Mouse (Mus musculus) C2C12 (cell line): ENCODE measurements at regions not wholly inside any gene's neighbourhood (a gene's known extent, or its start where the extent isn't known, plus 50 kb on each side); places are given as distances from the start of the nearest gene placed in this dataset.

ENCODE experiments used
- CTCF ChIP-seq: IDR thresholded peaks from one replicate; pipeline ENCODE4 v1.5.1; 2011; ENCODE audit not compliant: control insufficient read depth, insufficient read depth, insufficient read length
- MYOG ChIP-seq: IDR thresholded peaks from one replicate; pipeline ENCODE4 v1.6.1; 2011; ENCODE audit not compliant: control insufficient read depth, insufficient read length; ENCODE audit errors: extremely low read depth

- no peak for TF ChIP-seq CTCF
- no peak for TF ChIP-seq MYOG
Measured at GRCm38 (mm10) chr9:85637274-85637673, 111.9 kb downstream of the Ibtk start.
